Mouse (Mus musculus) stomach, embryonic 14.5 days (tissue): ENCODE measurements at regions not wholly inside any gene's neighbourhood (a gene's known extent, or its start where the extent isn't known, plus 50 kb on each side); places are given as distances from the start of the nearest gene placed in this dataset.

Source experiments
- ATAC-seq: fragments of 200-750 bp; cut with Nextera tagmentation; 2 replicates; pipeline ENCODE4 v1.8.0; 2017; ENCODE audit warnings: low read depth, moderate TSS enrichment; ENCODE audit not compliant: insufficient number of reproducible peaks, insufficient read depth, low FRiP score
- H3K27ac ChIP-seq: fragments of 300-500 bp; sonication (generic); 2 replicates; pipeline ENCODE4 v1.5.1; 2014; ENCODE audit warnings: mild to moderate bottlenecking, low read length, moderate library complexity, mixed read lengths
- H3K27me3 ChIP-seq: fragments of 300-500 bp; sonication (generic); 2 replicates; pipeline ENCODE4 v1.6.1; 2014; ENCODE audit warnings: low read length, control low read depth, mixed read lengths; ENCODE audit not compliant: control insufficient read depth, insufficient read depth
- H3K36me3 ChIP-seq: fragments of 300-500 bp; sonication (generic); 2 replicates; pipeline ENCODE4 v1.6.1; 2014; ENCODE audit warnings: mild to moderate bottlenecking, control low read depth, low read length, moderate library complexity, mixed read lengths; ENCODE audit not compliant: control insufficient read depth, insufficient read depth
- H3K4me1 ChIP-seq: fragments of 300-500 bp; sonication (generic); 2 replicates; pipeline ENCODE4 v1.6.1; 2014; ENCODE audit warnings: low read length, control low read depth, mixed read lengths; ENCODE audit not compliant: control insufficient read depth, insufficient read depth
- H3K4me2 ChIP-seq: fragments of 300-500 bp; sonication (generic); replicated peaks from 2 replicates; pipeline ENCODE4 v1.6.1; 2014; ENCODE audit warnings: low read depth, low read length, control low read depth
- H3K4me3 ChIP-seq: fragments of 300-500 bp; sonication (generic); 2 replicates; pipeline ENCODE4 v1.5.1; 2014; ENCODE audit warnings: low read depth, low read length, control low read depth
- H3K9ac ChIP-seq: fragments of 300-500 bp; sonication (generic); replicated peaks from 2 replicates; pipeline ENCODE4 v1.6.1; 2014; ENCODE audit warnings: low read depth, mild to moderate bottlenecking, control low read depth, low read length, moderate library complexity, mixed read lengths
- H3K9me3 ChIP-seq: fragments of 300-500 bp; sonication (generic); 2 replicates; pipeline ENCODE4 v1.6.1; 2016; ENCODE audit warnings: low read depth, low read length, control low read depth; ENCODE audit not compliant: control insufficient read depth
- whole genome bisulfite sequencing: fragments of 180-500 bp; shearing (Covaris S2); extraction: QIAGEN DNeasy Blood & Tissue Kit; methylation state at CpG from one replicate; pipeline ENCODE4 v1.1.7; 2014; 5-methylcytosine and 5-hydroxymethylcytosine counted together

GRCm38 (mm10) chr5:16469221-16469620 lies 84.1 kb upstream of the Hgf start:
- H3K4me2 ChIP-seq, result no peak overlapping the region
- H3K4me3 ChIP-seq, result no peak overlapping the region
- H3K9ac ChIP-seq, result no peak overlapping the region
- no peaks in the 10 kb centered on the region for H3K9me3 ChIP-seq
- ATAC-seq, result no peak
- no peak overlapping the region for H3K27ac ChIP-seq
- H3K36me3 ChIP-seq, result no peaks in the 10 kb centered on the region
- peaks cover 7% of the 10 kb centered on the region for H3K4me1 ChIP-seq
- WGBS, result 84% methylated on average over 2 of the region's 2 CpGs
- H3K27me3 ChIP-seq, result no peaks in the 10 kb centered on the region

GRCm38 (mm10) chr5:16469644-16470275 lies 83.5 kb upstream of the Hgf start:
- Histone ChIP-seq H3K4me1 (peaks cover 7% of the 10 kb centered on the region), H3K9ac (no peak overlapping the region), H3K9me3 (no peaks in the 10 kb centered on the region), H3K4me3 (no peak overlapping the region), H3K4me2 (peak overlapping the region; percentile 35), H3K36me3 (no peaks in the 10 kb centered on the region), H3K27me3 (no peaks in the 10 kb centered on the region), H3K27ac (peak overlapping the region; percentile 44; the same call in 1 of the 2 replicates)
- WGBS, result 47% methylated on average over 13 of the region's 13 CpGs
- 0 out of 2 replicates have a peak, but pooled peaks have one; percentile 53 for ATAC-seq

- Histone ChIP-seq H3K4me1 (peaks cover 7% of the 10 kb centered on the region), H3K27ac (peak overlapping the region; percentile 44; the same call in 1 of the 2 replicates), H3K4me3 (no peak overlapping the region), H3K36me3 (no peaks in the 10 kb centered on the region), H3K9ac (no peak overlapping the region), H3K9me3 (no peaks in the 10 kb centered on the region), H3K4me2 (peak overlapping the region; percentile 35), H3K27me3 (no peaks in the 10 kb centered on the region)
- 9% methylated on average over 10 of the region's 10 CpGs for WGBS
- ATAC-seq, result no peak; the same call in 1 of the 2 replicates
Observed at GRCm38 (mm10) chr5:16470366-16470982, 82.8 kb upstream of the Hgf start.

GRCm38 (mm10) chr5:16487969-16488368 lies 65.3 kb upstream of the Hgf start:
- no peak overlapping the region for H3K4me2 ChIP-seq
- H3K4me3 ChIP-seq, result no peak overlapping the region
- ATAC-seq, result no peak
- no peak overlapping the region for H3K27ac ChIP-seq
- H3K9ac ChIP-seq, result no peak overlapping the region
- no peaks in the 10 kb centered on the region for H3K4me1 ChIP-seq
- no peaks in the 10 kb centered on the region for H3K27me3 ChIP-seq
- H3K36me3 ChIP-seq, result no peaks in the 10 kb centered on the region
- no peaks in the 10 kb centered on the region for H3K9me3 ChIP-seq
- WGBS, result 82% methylated on average over 1 of the region's 1 CpGs

- no peaks in the 10 kb centered on the region for H3K9me3 ChIP-seq
- H3K9ac ChIP-seq, result no peak overlapping the region
- ATAC-seq, result no peak
- H3K4me3 ChIP-seq, result no peak overlapping the region
- H3K27me3 ChIP-seq, result no peaks in the 10 kb centered on the region
- no peaks in the 10 kb centered on the region for H3K4me1 ChIP-seq
- no peaks in the 10 kb centered on the region for H3K36me3 ChIP-seq
- H3K4me2 ChIP-seq, result no peak overlapping the region
- H3K27ac ChIP-seq, result no peak overlapping the region
Observed at GRCm38 (mm10) chr5:16489803-16490202, 63.5 kb upstream of the Hgf start.

GRCm38 (mm10) chr5:16499891-16500290 lies 53.4 kb upstream of the Hgf start:
- no peak for ATAC-seq
- WGBS, result 22% methylated on average over 7 of the region's 7 CpGs
- H3K4me1 ChIP-seq, result no peaks in the 10 kb centered on the region

More at GRCm38 (mm10) chr5:16499891-16500290, 53.4 kb upstream of the Hgf start:
- no peaks in the 10 kb centered on the region for H3K27me3 ChIP-seq
- no peak overlapping the region for H3K27ac ChIP-seq
- H3K4me2 ChIP-seq, result no peak overlapping the region
- no peak overlapping the region for H3K4me3 ChIP-seq
- H3K9me3 ChIP-seq, result no peaks in the 10 kb centered on the region
- H3K36me3 ChIP-seq, result no peaks in the 10 kb centered on the region
- no peak overlapping the region for H3K9ac ChIP-seq
